In genomic region chr2:119322587-119323300, GRCm38 (mm10) we compare ENCODE assay signal across 8 mouse cellular contexts. TPM values are rescaled to one million over a fixed set of nuclear protein-coding genes. Genes with fewer than 3 reads are reported as not detected.
A peak's percentile ranks its signal among the peaks of the same experiment; 100 is the strongest.
DNase-seq lines count a peak whose midpoint lies in the region; ATAC-seq lines count a peak whose summit lies in the region.

No protein-coding gene starts in this region.

- H3K36me3 ChIP-seq in embryonic facial prominence, embryonic 10.5 days (replicated peaks) = no peaks in the 10 kb centered on the region
- H3K36me3 ChIP-seq in hindbrain, embryonic 13.5 days = no peaks in the 10 kb centered on the region
- H3K36me3 ChIP-seq in limb, embryonic 13.5 days = no peaks in the 10 kb centered on the region
- no peaks in the 10 kb centered on the region for H3K36me3 ChIP-seq in neural tube, embryonic 13.5 days

- ATAC-seq in hindbrain, embryonic 13.5 days (ENCODE audit: low FRiP score) = peak; percentile 67
- no peak for ATAC-seq in limb, embryonic 13.5 days (ENCODE audit: low FRiP score, low read depth)
- ATAC-seq in neural tube, embryonic 13.5 days (ENCODE audit: low read depth) = peak; percentile 51

- DNase-seq in cerebellum, postnatal 25 days = peak; percentile 47 to 64
- no peak for DNase-seq in cerebellum, adult 11-12 months
- DNase-seq in CD4-positive helper T cell, adult 2 months (ENCODE audit: low read depth, low spot score) = peak; percentile 27
- DNase-seq in embryonic facial prominence, embryonic 10.5 days (ENCODE audit: low spot score) = peak; percentile 80
- DNase-seq in adipocyte (ENCODE audit: low spot score) = no peak

- peaks cover 67% of the 10 kb centered on the region for H3K4me1 ChIP-seq in embryonic facial prominence, embryonic 10.5 days
- peaks cover 69% of the 10 kb centered on the region for H3K4me1 ChIP-seq in hindbrain, embryonic 13.5 days (replicated peaks)
- peaks cover 58% of the 10 kb centered on the region for H3K4me1 ChIP-seq in limb, embryonic 13.5 days
- H3K4me1 ChIP-seq in neural tube, embryonic 13.5 days (replicated peaks) = peaks cover 69% of the 10 kb centered on the region

- WGBS in embryonic facial prominence, embryonic 10.5 days = 2% methylated on average over 39 of the region's 39 CpGs
- 2% methylated on average over 39 of the region's 39 CpGs for WGBS in hindbrain, embryonic 13.5 days
- 6% methylated on average over 39 of the region's 39 CpGs for WGBS in limb, embryonic 13.5 days
- WGBS in neural tube, embryonic 13.5 days = 2% methylated on average over 37 of the region's 39 CpGs

- H3K9me3 ChIP-seq in embryonic facial prominence, embryonic 10.5 days = no peaks in the 10 kb centered on the region
- H3K9me3 ChIP-seq in hindbrain, embryonic 13.5 days = no peaks in the 10 kb centered on the region
- no peaks in the 10 kb centered on the region for H3K9me3 ChIP-seq in limb, embryonic 13.5 days
- H3K9me3 ChIP-seq in neural tube, embryonic 13.5 days = no peaks in the 10 kb centered on the region

- H3K27me3 ChIP-seq in embryonic facial prominence, embryonic 10.5 days (replicated peaks; ENCODE audit: low read depth, poor library complexity, severe bottlenecking) = peaks cover 100% of the 10 kb centered on the region
- peaks cover 97% of the 10 kb centered on the region for H3K27me3 ChIP-seq in hindbrain, embryonic 13.5 days
- H3K27me3 ChIP-seq in limb, embryonic 13.5 days = peaks cover 82% of the 10 kb centered on the region
- peaks cover 95% of the 10 kb centered on the region for H3K27me3 ChIP-seq in neural tube, embryonic 13.5 days

- H3K4me3 ChIP-seq in embryonic facial prominence, embryonic 10.5 days = peak overlapping the region; percentile 53
- H3K4me3 ChIP-seq in hindbrain, embryonic 13.5 days = peak overlapping the region; percentile 37
- H3K4me3 ChIP-seq in limb, embryonic 13.5 days = peak overlapping the region; percentile 40
- H3K4me3 ChIP-seq in neural tube, embryonic 13.5 days = peak overlapping the region; percentile 33

- peak overlapping the region; percentile 71 for H3K27ac ChIP-seq in embryonic facial prominence, embryonic 10.5 days (replicated peaks)
- H3K27ac ChIP-seq in hindbrain, embryonic 13.5 days = no peak overlapping the region
- H3K27ac ChIP-seq in limb, embryonic 13.5 days = no peak overlapping the region
- H3K27ac ChIP-seq in neural tube, embryonic 13.5 days (replicated peaks) = 0 out of 2 replicates have a peak overlapping the region, but pooled peaks have one; percentile 34

- H3K4me2 ChIP-seq in hindbrain, embryonic 13.5 days = peak overlapping the region; percentile 66
- peak overlapping the region; percentile 73 for H3K4me2 ChIP-seq in limb, embryonic 13.5 days (replicated peaks)
- peak overlapping the region; percentile 63 for H3K4me2 ChIP-seq in neural tube, embryonic 13.5 days

- peak overlapping the region; percentile 60 for H3K9ac ChIP-seq in hindbrain, embryonic 13.5 days
- H3K9ac ChIP-seq in limb, embryonic 13.5 days = peak overlapping the region; percentile 61
- peak overlapping the region; percentile 48 for H3K9ac ChIP-seq in neural tube, embryonic 13.5 days

RNA-seq across cellular contexts. Expression of gene Dll4, which starts 2.8 kb away (rescaled TPM):
- polyA plus RNA-seq in embryonic facial prominence, embryonic 10.5 days (2016; fragmentation: Nextera tagmentation; extraction: Ambion mirVana) = 4.4 and 4.6 TPM in 2 replicates
- 5.4 and 5.9 TPM in 2 replicates for polyA plus RNA-seq in hindbrain, embryonic 13.5 days (2015; fragmentation: Nextera tagmentation; extraction: Ambion mirVana)
- polyA plus RNA-seq in limb, embryonic 13.5 days (2015; fragmentation: Nextera tagmentation; extraction: Ambion mirVana) = 5.4 TPM in 2 replicates
- 4.9 and 5.3 TPM in 2 replicates for polyA plus RNA-seq in neural tube, embryonic 13.5 days (2015; fragmentation: Nextera tagmentation; extraction: Ambion mirVana)

RNA-seq across cellular contexts. Expression of gene Chac1, which starts 28.3 kb away (rescaled TPM):
- polyA plus RNA-seq in embryonic facial prominence, embryonic 10.5 days (2016; fragmentation: Nextera tagmentation; extraction: Ambion mirVana) = 0.90 and 1.1 TPM in 2 replicates
- polyA plus RNA-seq in hindbrain, embryonic 13.5 days (2015; fragmentation: Nextera tagmentation; extraction: Ambion mirVana) = 6.1 and 6.7 TPM in 2 replicates
- 0.70 and 1.0 TPM in 2 replicates for polyA plus RNA-seq in limb, embryonic 13.5 days (2015; fragmentation: Nextera tagmentation; extraction: Ambion mirVana)
- polyA plus RNA-seq in neural tube, embryonic 13.5 days (2015; fragmentation: Nextera tagmentation; extraction: Ambion mirVana) = 6.2 TPM in 2 replicates

RNA-seq across cellular contexts. Expression of gene Vps18, which starts 34.2 kb away (rescaled TPM):
- polyA plus RNA-seq in embryonic facial prominence, embryonic 10.5 days (2016; fragmentation: Nextera tagmentation; extraction: Ambion mirVana) = 23.1 and 25.1 TPM in 2 replicates
- polyA plus RNA-seq in hindbrain, embryonic 13.5 days (2015; fragmentation: Nextera tagmentation; extraction: Ambion mirVana) = 26.0 and 26.1 TPM in 2 replicates
- 21.0 and 21.5 TPM in 2 replicates for polyA plus RNA-seq in limb, embryonic 13.5 days (2015; fragmentation: Nextera tagmentation; extraction: Ambion mirVana)
- polyA plus RNA-seq in neural tube, embryonic 13.5 days (2015; fragmentation: Nextera tagmentation; extraction: Ambion mirVana) = 23.9 and 24.2 TPM in 2 replicates

RNA-seq across cellular contexts. Expression of gene Rhov, which starts 51.7 kb away (rescaled TPM):
- 0.74 and 2.5 TPM in 2 replicates for polyA plus RNA-seq in embryonic facial prominence, embryonic 10.5 days (2016; fragmentation: Nextera tagmentation; extraction: Ambion mirVana)
- 21.2 and 23.4 TPM in 2 replicates for polyA plus RNA-seq in hindbrain, embryonic 13.5 days (2015; fragmentation: Nextera tagmentation; extraction: Ambion mirVana)
- 11.1 and 11.5 TPM in 2 replicates for polyA plus RNA-seq in limb, embryonic 13.5 days (2015; fragmentation: Nextera tagmentation; extraction: Ambion mirVana)
- 18.3 and 19.1 TPM in 2 replicates for polyA plus RNA-seq in neural tube, embryonic 13.5 days (2015; fragmentation: Nextera tagmentation; extraction: Ambion mirVana)

Comparison
In these comparisons a context has a peak if more than half of its experiments do, and no peak if none do; other contexts are left out.
1. DNase-seq: peak in cerebellum, postnatal 25 days (2 of 2), CD4-positive helper T cell, adult 2 months (single experiment) and embryonic facial prominence, embryonic 10.5 days (single experiment); none in cerebellum, adult 11-12 months (single experiment) and adipocyte (single experiment).
2. H3K27ac ChIP-seq: peak in embryonic facial prominence, embryonic 10.5 days (single experiment) and neural tube, embryonic 13.5 days (single experiment); none in hindbrain, embryonic 13.5 days (single experiment) and limb, embryonic 13.5 days (single experiment).
3. Peak in every context shown above with its lines, with median percentiles within 50 percentile points of each other: H3K4me3 ChIP-seq, H3K4me2 ChIP-seq and H3K9ac ChIP-seq.